Mouse (Mus musculus) ES-Bruce4 (cell line): ENCODE measurements at regions not wholly inside any gene's neighbourhood (a gene's known extent, or its start where the extent isn't known, plus 50 kb on each side); places are given as distances from the start of the nearest gene placed in this dataset.

Experiments
- CTCF ChIP-seq: IDR thresholded peaks from one replicate; pipeline ENCODE4 v1.8.1; 2011; ENCODE audit warnings: low read depth, low read length
- EP300 ChIP-seq: IDR thresholded peaks from 2 replicates; pipeline ENCODE4 v1.6.1; 2011; ENCODE audit warnings: low read depth, low read length; ENCODE audit not compliant: insufficient read depth

DNA sequence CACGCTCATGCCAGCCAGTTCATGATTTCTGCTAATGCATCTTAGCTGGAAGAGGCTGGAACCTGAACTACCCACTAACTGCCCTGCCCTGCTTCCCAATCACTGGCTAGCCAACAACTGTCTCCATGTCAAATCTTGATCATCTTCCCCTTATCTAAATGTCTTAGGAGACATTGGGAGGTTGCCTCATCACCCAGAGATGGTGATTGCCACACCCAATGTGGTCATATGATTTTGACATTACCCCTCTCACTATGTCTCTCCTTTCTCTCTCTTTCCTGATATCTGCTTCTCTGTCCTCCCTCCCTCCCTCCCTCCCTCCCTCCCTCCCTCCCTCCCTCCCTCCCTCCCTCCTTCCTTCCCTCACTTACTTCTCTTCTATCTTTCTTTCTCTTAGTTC is 643.3 kb upstream of the Nrp1 start:
- no peak for TF ChIP-seq CTCF
- no peak for TF ChIP-seq EP300
